Mouse (Mus musculus): ENCODE results near the gene Olfr769.

DNA sequence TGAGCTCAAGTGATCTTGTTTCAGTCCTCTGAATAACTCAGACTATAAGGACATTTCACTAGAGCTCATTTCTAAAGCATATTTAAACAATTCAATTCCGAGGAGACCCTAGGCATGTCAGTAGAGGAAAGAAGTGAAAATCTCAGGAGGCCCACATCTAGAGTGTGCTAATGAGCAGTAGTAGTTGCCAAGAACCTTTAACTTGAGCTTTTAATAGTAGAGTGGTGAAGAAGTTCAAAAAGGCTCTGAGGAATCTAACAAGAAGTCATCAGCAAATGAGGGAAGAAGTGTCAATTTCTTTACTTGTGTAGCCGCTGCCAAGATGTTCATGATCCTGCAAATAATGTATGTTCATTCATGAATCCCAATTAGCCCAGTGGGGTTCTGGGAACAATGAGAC is 48.8 kb downstream of the Olfr769 start, which contains the start of gene Olfr766-ps1:
- TF ChIP-seq POLR2A (IDR thresholded peaks at IDR 0.05; ENCODE audit: insufficient read length, low read depth) (no peak), E2F4 (IDR thresholded peaks at IDR 0.05; ENCODE audit: insufficient read depth) (no peak), TCF3 (IDR thresholded peaks at IDR 0.05; ENCODE audit: insufficient read length, low read depth) (no peak), POLR2AphosphoS2 (IDR thresholded peaks at IDR 0.05; ENCODE audit: insufficient read length, low read depth) (no peak), CEBPB (IDR thresholded peaks at IDR 0.05; ENCODE audit: insufficient read depth, poor library complexity, severe bottlenecking) (no peak), MAX (IDR thresholded peaks at IDR 0.05; ENCODE audit: low read depth) (no peak)

All from myocyte (in vitro differentiated cells).